Mouse (Mus musculus): ENCODE results near the gene Tyk2. TPM values are rescaled to one million over a fixed set of nuclear protein-coding genes. Genes with fewer than 3 reads are reported as not detected.

The Tyk2 gene
- 10 to 100 TPM; 16.1 to 16.7 TPM for total RNA-seq (2021)

DNA sequence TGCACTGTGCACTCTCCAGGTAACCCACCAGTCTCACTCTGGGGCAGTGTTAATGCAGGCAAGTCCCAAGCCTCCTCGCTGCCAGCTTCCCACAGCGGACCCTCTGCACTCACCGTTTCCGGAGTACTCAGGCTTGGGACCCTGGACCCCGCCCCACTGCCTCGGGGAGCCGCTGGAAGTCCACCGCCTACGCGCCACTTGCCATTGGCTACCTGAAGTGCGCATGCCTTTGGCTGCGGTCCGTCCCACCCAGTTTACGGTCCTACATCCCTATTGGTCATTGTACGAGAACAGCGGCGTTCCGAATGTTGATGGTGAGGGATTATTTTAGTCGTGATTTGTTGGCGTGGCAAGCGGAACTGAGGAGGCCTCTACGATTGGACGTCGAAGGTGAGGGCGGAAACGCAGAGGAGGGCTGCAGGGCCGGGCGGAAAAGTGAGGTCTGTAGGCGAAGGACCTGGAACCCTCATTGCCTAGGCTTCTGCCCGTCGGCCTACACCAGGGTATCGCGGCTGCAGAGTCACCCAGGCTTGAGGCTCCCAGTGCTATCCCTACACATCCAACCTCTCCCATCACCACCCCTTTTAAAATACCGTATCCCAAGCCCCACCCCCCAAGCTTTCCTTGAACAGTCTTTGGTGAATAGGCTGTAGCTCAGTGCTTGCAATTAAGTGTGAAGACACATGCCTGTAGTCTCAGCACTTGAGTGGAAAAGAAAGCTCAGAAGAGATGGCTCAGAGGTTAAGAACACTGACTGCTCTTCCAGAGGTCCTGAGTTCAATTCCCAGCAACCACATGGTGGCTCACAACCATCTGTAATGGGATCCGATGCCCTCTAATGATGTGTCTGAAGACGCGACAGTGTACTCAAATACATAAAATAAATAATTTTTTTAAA is at the start of gene Tyk2:
Gene Tyk2, minus strand, starts transcription at position 185 of the 898 bp plus-strand sequence.
- DNase-seq = peak; percentile 90
- intact Hi-C loops (cut with DNase I) = loop anchor here (10.0 kb wide), 1 partner anchor 97 kb away; the partner anchor contains the start of gene Icam5

- intact Hi-C loops (cut with DNase I) = no loop called here
- DNase-seq = no peak
These were observed 49.8 kb upstream of the Tyk2 start for GRCm38 (mm10) chr9:21180841-21181240.

- no peak for DNase-seq
- intact Hi-C loops (cut with DNase I) = no loop called here
These were observed 49.4 kb upstream of the Tyk2 start for GRCm38 (mm10) chr9:21180402-21180801.

DNA sequence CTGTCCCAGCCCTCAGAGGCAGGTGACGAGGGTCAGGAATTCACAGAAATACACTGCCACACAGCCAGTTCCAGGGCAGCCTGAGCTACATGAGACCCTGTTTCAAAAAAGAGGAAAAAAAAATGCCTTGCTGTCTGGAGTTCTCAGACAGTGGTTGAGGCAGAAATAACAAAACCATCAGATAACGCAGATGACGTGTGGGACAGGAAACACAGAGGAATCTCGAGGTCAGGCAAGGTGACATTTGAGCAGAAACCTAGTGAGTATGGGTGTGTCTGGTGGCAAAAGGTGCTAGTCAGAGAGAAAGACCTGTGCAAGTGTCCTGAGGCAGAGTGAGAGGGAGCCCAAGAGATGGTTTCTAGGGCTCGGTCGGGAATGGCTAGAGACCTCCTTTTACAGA is 41.3 kb upstream of the Tyk2 start:
- DNase-seq = no peak
- intact Hi-C loops (cut with DNase I) = no loop called here

DNA sequence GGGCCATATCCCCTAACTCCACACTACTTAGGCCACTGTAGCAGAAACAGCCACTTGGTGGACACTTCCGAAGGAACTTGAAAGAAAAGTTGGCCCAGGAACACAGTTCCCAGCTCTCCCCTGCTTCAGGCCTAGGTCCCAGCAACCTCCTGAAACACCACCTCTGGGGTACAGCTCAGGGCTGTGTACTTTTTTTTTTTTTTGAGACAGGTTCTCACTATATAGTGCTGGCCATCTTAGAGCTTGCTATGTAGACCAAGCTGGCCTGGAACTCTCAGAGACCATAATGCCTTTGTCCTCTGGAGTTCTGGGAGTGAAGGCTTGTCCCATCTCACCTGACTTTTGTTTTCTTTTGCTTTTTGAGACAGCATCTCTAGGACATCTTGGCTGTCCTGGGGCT is 38.1 kb upstream of the Tyk2 start:
- no peak for DNase-seq
- intact Hi-C loops (cut with DNase I) = no loop called here

GRCm38 (mm10) chr9:21168161-21169123 is 37.4 kb upstream of the Tyk2 start:
- intact Hi-C loops (cut with DNase I) = no loop called here
- DNase-seq = peak; percentile 80

DNA sequence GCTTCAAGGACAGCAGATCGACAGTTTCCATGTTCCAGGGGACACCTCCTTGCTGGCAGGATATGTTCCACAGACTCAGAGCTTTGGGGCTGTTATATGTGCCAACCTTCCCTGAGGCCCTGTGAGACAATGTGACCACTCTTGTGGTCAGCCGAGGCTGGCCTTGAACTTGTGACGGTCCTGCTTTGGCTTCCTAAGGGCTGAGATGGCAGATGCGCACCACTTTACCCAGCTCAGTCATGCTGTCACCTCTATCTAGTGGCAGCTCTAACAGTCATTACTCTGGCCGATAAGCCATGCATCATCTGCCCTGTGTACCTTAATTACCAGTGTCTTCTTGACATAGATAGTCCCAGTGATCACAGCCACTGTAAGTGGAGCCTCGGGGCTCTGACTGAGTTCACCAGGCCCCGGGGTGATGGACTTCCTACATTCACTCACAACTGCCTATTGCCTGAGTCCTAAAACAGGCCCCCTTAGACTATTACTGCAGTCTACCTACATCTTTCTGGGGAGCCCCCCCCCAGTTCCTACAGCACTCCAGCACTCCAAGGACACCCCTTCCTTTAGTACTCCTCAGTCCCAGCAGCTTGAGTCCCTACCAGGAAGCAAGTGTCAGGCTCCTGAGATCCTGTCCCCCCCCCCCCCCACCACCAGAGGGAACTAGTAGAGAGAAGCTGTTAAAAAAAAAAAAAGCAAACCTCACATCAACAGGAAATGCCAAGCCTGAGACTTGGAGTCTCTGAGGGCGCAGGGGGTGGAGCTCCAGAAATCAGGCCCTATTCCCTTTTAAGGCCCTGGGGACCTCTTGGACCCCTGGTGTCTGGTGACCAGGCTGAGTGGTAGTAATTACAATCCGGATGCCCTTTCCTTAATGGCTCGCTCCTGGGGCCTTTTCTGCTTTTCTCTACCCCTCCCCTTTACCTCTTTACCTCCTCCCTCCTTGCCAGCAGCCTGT is 36.4 kb upstream of the Tyk2 start:
- DNase-seq = no peak
- intact Hi-C loops (cut with DNase I) = no loop called here

DNA sequence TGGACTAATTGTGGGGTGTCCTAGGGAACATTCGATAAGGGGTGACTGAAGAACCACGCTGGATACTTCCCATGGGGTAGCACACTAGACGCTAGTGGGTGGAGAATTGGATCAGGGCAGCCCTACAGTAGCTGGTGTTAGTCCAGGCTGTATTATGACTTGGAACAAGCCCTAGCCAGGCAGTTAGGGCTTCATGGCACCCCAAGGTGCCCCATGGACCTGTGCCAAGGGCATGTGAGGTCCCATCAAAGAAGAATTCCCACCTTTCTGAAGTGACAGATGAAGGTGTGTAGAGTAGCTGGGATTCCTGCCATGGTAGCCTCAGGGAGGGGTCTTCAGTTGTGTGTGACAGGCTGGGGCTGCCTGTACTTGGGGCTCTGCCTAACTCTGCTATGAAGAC is 35.5 kb upstream of the Tyk2 start:
- intact Hi-C loops (cut with DNase I) = no loop called here
- no peak for DNase-seq

- DNase-seq = peak; percentile 33
- intact Hi-C loops (cut with DNase I) = no loop called here
These were observed 35.0 kb upstream of the Tyk2 start for GRCm38 (mm10) chr9:21165952-21166451.

GRCm38 (mm10) chr9:21165041-21165951 is 34.3 kb upstream of the Tyk2 start, which contains the start of gene Pde4a:
TSS of gene Pde4a (plus strand) at chr9:21165714.
- peak; percentile 46 for DNase-seq
- intact Hi-C loops (cut with DNase I) = no loop called here

DNA sequence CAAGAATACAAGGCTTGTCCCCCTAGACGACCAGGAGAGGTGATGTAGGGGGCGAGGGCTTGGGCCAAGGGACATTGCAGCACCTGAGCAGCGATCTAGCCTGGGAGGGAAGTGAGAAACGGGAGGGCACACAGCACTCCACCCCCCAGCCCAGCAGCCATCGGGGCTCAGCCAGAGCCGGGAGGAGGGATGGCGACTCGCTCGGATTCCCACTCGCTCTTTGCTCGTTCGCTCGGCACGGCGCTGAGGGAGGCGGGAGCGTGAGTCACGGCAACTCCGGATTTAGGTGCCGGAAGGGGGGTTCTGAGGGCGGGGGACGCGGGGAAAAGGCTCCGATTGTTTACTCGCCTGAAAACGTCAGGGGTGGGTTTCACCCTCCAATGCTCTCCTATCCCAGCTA is 33.0 kb upstream of the Tyk2 start:
- intact Hi-C loops (cut with DNase I) = no loop called here
- DNase-seq = no peak

DNA sequence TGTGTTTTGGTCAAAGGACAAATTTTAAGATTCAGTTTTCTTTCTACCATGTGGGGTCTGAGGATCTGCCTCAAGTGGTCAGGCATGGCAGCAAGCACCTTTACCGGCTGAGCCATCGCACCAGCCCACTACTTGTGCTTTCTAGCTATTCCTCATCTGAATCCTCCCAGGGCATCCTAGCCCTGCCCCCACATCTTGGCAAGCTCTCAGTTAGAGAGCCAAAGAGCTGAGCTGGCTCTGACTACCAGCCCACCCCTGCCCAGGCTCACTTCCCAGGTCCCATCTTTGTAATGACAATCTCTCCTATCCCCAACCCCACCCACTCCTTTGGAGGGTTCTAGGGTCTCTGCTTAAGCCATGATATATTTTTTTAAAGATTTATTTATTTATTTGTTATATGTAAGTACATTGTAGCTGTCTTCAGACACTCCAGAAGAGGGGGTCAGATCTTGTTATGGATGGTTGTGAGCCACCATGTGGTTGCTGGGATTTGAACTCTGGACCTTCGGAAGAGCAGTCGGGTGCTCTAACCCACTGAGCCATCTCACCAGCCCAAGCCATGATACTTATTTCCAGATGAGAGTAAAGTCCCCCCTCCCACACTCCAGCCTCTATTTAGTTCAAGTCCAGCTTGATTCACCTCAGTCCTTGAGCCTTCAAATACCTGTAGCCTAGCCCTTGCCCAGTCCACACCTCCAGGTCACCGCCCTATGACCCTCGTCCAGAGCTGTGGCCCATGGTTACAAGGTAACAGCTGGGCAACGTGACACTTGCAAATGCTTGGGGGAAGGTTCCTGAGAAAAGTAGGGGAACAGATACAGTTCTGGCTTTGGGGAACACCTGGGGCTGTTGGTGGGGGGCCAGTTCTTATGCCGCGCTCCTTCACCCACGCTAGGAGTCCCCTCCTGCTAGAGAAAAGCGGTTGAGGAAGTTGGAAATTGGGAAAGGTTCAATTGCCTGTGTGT is 32.3 kb upstream of the Tyk2 start:
- DNase-seq = no peak
- intact Hi-C loops (cut with DNase I) = no loop called here

GRCm38 (mm10) chr9:21161209-21161909 is 30.3 kb upstream of the Tyk2 start:
- DNase-seq = peak; percentile 88
- intact Hi-C loops (cut with DNase I) = no loop called here

- intact Hi-C loops (cut with DNase I) = no loop called here
- no peak for DNase-seq
These were observed 23.7 kb upstream of the Tyk2 start for GRCm38 (mm10) chr9:21154787-21155186.

DNA sequence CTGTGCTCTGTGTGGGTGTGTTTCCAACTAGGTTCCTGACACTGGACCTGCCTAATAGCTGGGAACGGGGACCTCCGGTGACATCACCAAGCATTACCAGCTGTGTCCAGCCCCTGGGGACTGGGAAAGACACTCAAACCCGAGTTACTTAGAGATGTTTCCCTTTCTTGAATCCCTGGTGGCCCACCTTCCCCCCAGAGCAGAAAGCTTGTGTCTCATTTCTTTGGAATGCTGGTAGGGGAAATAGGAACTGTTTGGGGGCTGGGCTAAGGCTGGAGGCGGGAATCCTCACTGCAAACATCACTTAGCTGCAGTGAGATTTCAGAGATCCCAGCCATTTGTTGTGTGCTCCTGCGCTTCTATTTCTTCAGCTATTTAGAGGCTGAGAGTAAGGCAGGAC is 22.8 kb upstream of the Tyk2 start:
- no peak for DNase-seq
- intact Hi-C loops (cut with DNase I) = no loop called here

DNA sequence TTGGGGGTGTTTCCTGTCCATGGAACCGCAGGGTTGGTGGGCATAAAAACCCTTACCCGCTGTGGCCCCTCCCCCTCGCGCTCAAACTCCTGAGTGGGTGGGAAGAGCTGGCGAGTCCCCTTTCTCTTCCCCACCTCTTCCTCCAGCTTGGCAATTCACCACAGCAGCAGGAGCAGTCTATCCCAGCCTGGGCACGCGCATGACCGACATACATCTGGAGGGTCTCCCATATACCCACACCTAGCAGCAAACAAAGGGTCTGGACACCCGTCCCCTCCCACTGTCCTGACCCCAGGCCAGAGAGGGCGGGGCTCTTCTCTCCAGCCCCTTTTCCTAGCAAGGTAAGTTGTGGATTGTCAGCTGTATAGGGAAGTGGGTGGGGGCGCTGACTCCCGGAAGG is 22.3 kb upstream of the Tyk2 start:
- intact Hi-C loops (cut with DNase I) = no loop called here
- DNase-seq = no peak

DNA sequence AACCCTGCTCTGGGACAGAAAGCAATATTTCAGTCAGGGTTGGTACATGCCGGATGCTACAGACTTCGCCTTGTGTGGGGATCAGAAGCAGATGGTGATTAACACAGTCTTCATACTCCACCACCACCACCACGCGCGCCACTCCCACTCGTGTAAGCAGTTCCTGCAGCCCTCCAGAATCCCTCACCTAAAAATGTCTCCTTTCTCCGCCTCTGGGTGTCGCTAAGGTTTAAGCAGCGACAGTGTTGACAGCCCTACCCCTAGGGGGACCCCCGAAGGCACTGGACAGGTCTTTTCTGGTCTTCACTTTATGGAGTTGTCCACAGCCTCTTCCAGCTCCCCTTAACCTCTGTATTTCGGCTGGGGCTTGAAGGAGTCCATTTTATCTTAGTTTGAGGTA is 21.7 kb upstream of the Tyk2 start:
- peak; percentile 67 for DNase-seq
- intact Hi-C loops (cut with DNase I) = no loop called here
